Mouse (Mus musculus) kidney, adult 9 months (tissue): ENCODE results near the gene Gm21891.
"Not testable (repeated sequence)": the region's sequence is repeated elsewhere in the genome, so short reads cannot be mapped to it uniquely, and the experiment has no call there.

Source experiments
- DNase-seq: peaks from one replicate; pipeline ENCODE4 v3.0.0; 2022

Gm21891 gene

GRCm38 (mm10) chrY:13133392-13133791 lies at the start of gene Gm21891:
Gene Gm21891 (minus strand): TSS chrY:13133492.
- not testable (repeated sequence) for DNase-seq

- DNase-seq: not testable (repeated sequence)
These were observed 28.4 kb upstream of the Gm21891 start, which contains the start of gene Gm21425 for GRCm38 (mm10) chrY:13161668-13162067. Gene Gm21425 (plus strand): TSS chrY:13161968.
